Mouse (Mus musculus): ENCODE data around the gene Olfr239. TPM values are rescaled to one million over a fixed set of nuclear protein-coding genes. Genes with fewer than 3 reads are reported as not detected.
"Not testable (repeated sequence)": the region's sequence is repeated elsewhere in the genome, so short reads cannot be mapped to it uniquely, and the experiment has no call there.

Olfr239 gene
- not detected in 2 replicates for polyA plus RNA-seq (2015; fragmentation: Nextera tagmentation; extraction: Ambion mirVana)

- WGBS: no CpG with 5 or more reads among the region's 2 CpGs
- H3K27me3 ChIP-seq; H3K4me3 ChIP-seq; H3K9me3 ChIP-seq; H3K4me1 ChIP-seq; H3K4me2 ChIP-seq; H3K36me3 ChIP-seq; ATAC-seq (ENCODE audit: insufficient number of reproducible peaks, insufficient read depth, low FRiP score, low TSS enrichment, low read depth); H3K9ac ChIP-seq; H3K27ac ChIP-seq: not testable (repeated sequence)
These were observed at the start of gene Olfr239 for GRCm38 (mm10) chr17:33191002-33191401. Olfr239 (plus strand) TSS chr17:33191302.

DNA sequence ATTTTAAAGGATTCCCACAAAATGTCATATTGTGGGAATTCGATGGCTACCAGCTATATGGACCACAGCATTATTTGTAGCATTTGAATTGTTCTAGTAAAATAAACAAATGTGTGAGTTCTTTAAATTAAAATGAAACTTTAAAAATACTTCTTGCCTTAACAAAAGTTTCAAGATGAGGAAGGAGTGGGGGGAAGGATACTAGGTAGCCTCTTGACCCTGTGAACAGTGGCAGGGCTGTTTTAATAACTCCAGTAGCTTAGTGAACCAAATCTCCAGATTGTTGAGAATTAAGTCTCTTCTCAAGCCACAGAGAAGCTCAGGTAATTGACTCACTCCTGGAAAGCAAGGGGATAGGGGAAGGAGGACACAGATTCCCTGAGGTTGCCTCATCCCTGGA lies 23.0 kb upstream of the Olfr239 start, which contains the start of gene Olfr55:
TSS of gene Olfr55 (plus strand) at position 301 of the 400 bp plus-strand sequence.
- WGBS: 85% methylated on average over 1 of the region's 1 CpGs
- H3K9ac ChIP-seq; H3K9me3 ChIP-seq; H3K27me3 ChIP-seq; H3K4me2 ChIP-seq; ATAC-seq (ENCODE audit: insufficient number of reproducible peaks, insufficient read depth, low FRiP score, low TSS enrichment, low read depth); H3K36me3 ChIP-seq; H3K4me3 ChIP-seq; H3K4me1 ChIP-seq; H3K27ac ChIP-seq: not testable (repeated sequence)

GRCm38 (mm10) chr17:33221590-33221989 lies 30.5 kb downstream of the Olfr239 start, which contains the start of gene Olfr1564:
Olfr1564 (minus strand) TSS chr17:33221690.
- Histone ChIP-seq H3K4me1 (no peaks in the 10 kb centered on the region), H3K27me3 (no peaks in the 10 kb centered on the region), H3K4me2 (no peak within 1 kb of the TSS), H3K9ac (no peak within 1 kb of the TSS), H3K36me3 (no peaks in the 10 kb centered on the region), H3K9me3 (peaks cover 2% of the 10 kb centered on the region; the same call in 1 of the 2 replicates), H3K4me3 (no peak within 1 kb of the TSS), H3K27ac (no peak within 1 kb of the TSS)
- 92% methylated on average over 2 of the region's 2 CpGs for WGBS
- no peak for ATAC-seq (ENCODE audit: insufficient number of reproducible peaks, insufficient read depth, low FRiP score, low TSS enrichment, low read depth)

GRCm38 (mm10) chr17:33236646-33237045 lies 45.5 kb downstream of the Olfr239 start:
- H3K4me3 ChIP-seq; H3K27ac ChIP-seq; H3K27me3 ChIP-seq; H3K4me2 ChIP-seq; ATAC-seq (ENCODE audit: insufficient number of reproducible peaks, insufficient read depth, low FRiP score, low TSS enrichment, low read depth); H3K4me1 ChIP-seq; H3K9ac ChIP-seq: not testable (repeated sequence)
- H3K36me3 ChIP-seq: peaks cover 19% of the 10 kb centered on the region
- H3K9me3 ChIP-seq: peaks cover 14% of the 10 kb centered on the region
- WGBS: 93% methylated on average over 1 of the region's 1 CpGs

Other genes starting within 250 kb of the Olfr239 start
- gene Cyp4f13, start 243.9 kb upstream of the Olfr239 start, polyA plus RNA-seq (2015; fragmentation: Nextera tagmentation; extraction: Ambion mirVana): 10.9 and 11.0 TPM in 2 replicates
- gene Zfp472, start 225.5 kb upstream of the Olfr239 start, polyA plus RNA-seq (2015; fragmentation: Nextera tagmentation; extraction: Ambion mirVana): 13.7 and 13.8 TPM in 2 replicates
- gene Zfp952, start 198.2 kb upstream of the Olfr239 start, polyA plus RNA-seq (2015; fragmentation: Nextera tagmentation; extraction: Ambion mirVana): 16.3 and 17.4 TPM in 2 replicates
- gene Zfp763, start 157.9 kb upstream of the Olfr239 start, polyA plus RNA-seq (2015; fragmentation: Nextera tagmentation; extraction: Ambion mirVana): 22.0 and 22.4 TPM in 2 replicates
- gene 4921501E09Rik, start 123.2 kb upstream of the Olfr239 start, polyA plus RNA-seq (2015; fragmentation: Nextera tagmentation; extraction: Ambion mirVana): not detected in 2 replicates
- gene Zfp563, start 102.0 kb upstream of the Olfr239 start, polyA plus RNA-seq (2015; fragmentation: Nextera tagmentation; extraction: Ambion mirVana): 9.8 and 12.1 TPM in 2 replicates
- 0.07 TPM in 1 of 2 replicates, not detected in the other for gene Morc2b, start 51.6 kb upstream of the Olfr239 start, polyA plus RNA-seq (2015; fragmentation: Nextera tagmentation; extraction: Ambion mirVana)
- 0.06 TPM in 1 of 2 replicates, not detected in the other for gene Olfr55, start 22.9 kb upstream of the Olfr239 start, polyA plus RNA-seq (2015; fragmentation: Nextera tagmentation; extraction: Ambion mirVana)
- not detected in 2 replicates for gene Olfr1564, start 30.4 kb downstream of the Olfr239 start, polyA plus RNA-seq (2015; fragmentation: Nextera tagmentation; extraction: Ambion mirVana)
- 19.0 and 21.2 TPM in 2 replicates for gene Zfp955a, start 63.8 kb downstream of the Olfr239 start, polyA plus RNA-seq (2015; fragmentation: Nextera tagmentation; extraction: Ambion mirVana)
- 0.04 TPM in 1 of 2 replicates, not detected in the other for gene Olfr63, start 73.4 kb downstream of the Olfr239 start, polyA plus RNA-seq (2015; fragmentation: Nextera tagmentation; extraction: Ambion mirVana)
- 15.6 and 17.6 TPM in 2 replicates for gene Zfp955b, start 98.2 kb downstream of the Olfr239 start, polyA plus RNA-seq (2015; fragmentation: Nextera tagmentation; extraction: Ambion mirVana)
- gene Zfp81, start 167.6 kb downstream of the Olfr239 start, polyA plus RNA-seq (2015; fragmentation: Nextera tagmentation; extraction: Ambion mirVana): 10.8 and 12.2 TPM in 2 replicates
- gene Zfp101, start 203.3 kb downstream of the Olfr239 start, polyA plus RNA-seq (2015; fragmentation: Nextera tagmentation; extraction: Ambion mirVana): 24.3 and 25.1 TPM in 2 replicates
- not detected in 2 replicates for gene Actl9, start 241.6 kb downstream of the Olfr239 start, polyA plus RNA-seq (2015; fragmentation: Nextera tagmentation; extraction: Ambion mirVana)